Mouse (Mus musculus): Measurements from ENCODE around the gene Yju2. TPM values are rescaled to one million over a fixed set of nuclear protein-coding genes. Genes with fewer than 3 reads are reported as not detected.

Yju2 gene
- polyA plus RNA-seq, 1 experiment from 2014 or later = 29.1 TPM

GRCm38 (mm10) chr17:56010681-56011080 is 51.8 kb downstream of the Yju2 start:
- Histone ChIP-seq H3K4me2 (peak overlapping the region; percentile 95), H3K9me3 (no peaks in the 10 kb centered on the region), H3K4me1 (peaks cover 36% of the 10 kb centered on the region), H3K4me3 (replicated peaks) (peak overlapping the region; percentile 78), H3K27me3 (no peaks in the 10 kb centered on the region), H3K9ac (peak overlapping the region; percentile 83; the same call in 1 of the 2 replicates), H3K27ac (0 out of 2 replicates have a peak overlapping the region, but pooled peaks have one; percentile 97), H3K36me3 (replicated peaks) (peaks cover 46% of the 10 kb centered on the region)
- 7% methylated on average over 9 of the region's 9 CpGs for WGBS
- ATAC-seq (ENCODE audit: low FRiP score) = no peak

DNA sequence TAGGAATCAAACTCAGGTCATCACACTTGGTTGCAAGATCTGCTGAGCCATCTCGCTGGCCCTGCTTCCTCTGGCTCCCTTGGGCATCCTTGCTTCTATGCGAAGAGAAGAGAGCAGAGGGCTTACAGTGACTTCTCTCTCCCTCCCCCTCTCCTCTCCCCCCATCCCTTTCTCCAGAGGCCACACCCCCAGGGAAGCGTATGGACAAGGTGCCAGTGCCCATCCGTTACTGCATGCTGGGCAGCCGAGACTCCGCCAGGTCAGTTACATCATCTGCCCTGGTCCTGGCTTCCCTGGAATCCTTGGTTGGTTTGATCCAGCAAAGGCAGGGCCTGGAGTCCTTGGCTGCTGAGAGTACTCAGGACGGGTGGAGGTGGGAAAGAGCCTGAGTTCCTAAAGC is 52.5 kb downstream of the Yju2 start:
- Histone ChIP-seq H3K9ac (peak overlapping the region; percentile 12; the same call in 1 of the 2 replicates), H3K9me3 (no peaks in the 10 kb centered on the region), H3K4me1 (peaks cover 36% of the 10 kb centered on the region), H3K4me2 (no peak overlapping the region), H3K36me3 (replicated peaks) (peaks cover 54% of the 10 kb centered on the region), H3K27ac (no peak overlapping the region), H3K27me3 (no peaks in the 10 kb centered on the region), H3K4me3 (replicated peaks) (no peak overlapping the region)
- ATAC-seq (ENCODE audit: low FRiP score) = no peak
- WGBS = 92% methylated on average over 7 of the region's 7 CpGs

GRCm38 (mm10) chr17:56015293-56015692 is 56.4 kb downstream of the Yju2 start:
- H3K27me3 ChIP-seq = no peaks in the 10 kb centered on the region
- WGBS = 95% methylated on average over 9 of the region's 9 CpGs
- no peak for ATAC-seq (ENCODE audit: low FRiP score)

GRCm38 (mm10) chr17:56016382-56016781 is 57.5 kb downstream of the Yju2 start:
- peaks cover 80% of the 10 kb centered on the region for H3K36me3 ChIP-seq (replicated peaks)
- no peak overlapping the region for H3K9ac ChIP-seq
- no peak overlapping the region for H3K4me2 ChIP-seq
- H3K9me3 ChIP-seq = no peaks in the 10 kb centered on the region
- H3K27ac ChIP-seq = no peak overlapping the region
- ATAC-seq (ENCODE audit: low FRiP score) = no peak
- no peak overlapping the region for H3K4me3 ChIP-seq (replicated peaks)
- peaks cover 7% of the 10 kb centered on the region; the same call in 1 of the 2 replicates for H3K4me1 ChIP-seq
- 88% methylated on average over 8 of the region's 8 CpGs for WGBS
- no peaks in the 10 kb centered on the region for H3K27me3 ChIP-seq

More at GRCm38 (mm10) chr17:56015293-56015692, 56.4 kb downstream of the Yju2 start:
- Histone ChIP-seq H3K27ac (no peak overlapping the region), H3K9me3 (no peaks in the 10 kb centered on the region), H3K9ac (no peak overlapping the region), H3K4me1 (peaks cover 18% of the 10 kb centered on the region), H3K4me3 (replicated peaks) (no peak overlapping the region), H3K36me3 (replicated peaks) (peaks cover 86% of the 10 kb centered on the region), H3K4me2 (no peak overlapping the region)

DNA sequence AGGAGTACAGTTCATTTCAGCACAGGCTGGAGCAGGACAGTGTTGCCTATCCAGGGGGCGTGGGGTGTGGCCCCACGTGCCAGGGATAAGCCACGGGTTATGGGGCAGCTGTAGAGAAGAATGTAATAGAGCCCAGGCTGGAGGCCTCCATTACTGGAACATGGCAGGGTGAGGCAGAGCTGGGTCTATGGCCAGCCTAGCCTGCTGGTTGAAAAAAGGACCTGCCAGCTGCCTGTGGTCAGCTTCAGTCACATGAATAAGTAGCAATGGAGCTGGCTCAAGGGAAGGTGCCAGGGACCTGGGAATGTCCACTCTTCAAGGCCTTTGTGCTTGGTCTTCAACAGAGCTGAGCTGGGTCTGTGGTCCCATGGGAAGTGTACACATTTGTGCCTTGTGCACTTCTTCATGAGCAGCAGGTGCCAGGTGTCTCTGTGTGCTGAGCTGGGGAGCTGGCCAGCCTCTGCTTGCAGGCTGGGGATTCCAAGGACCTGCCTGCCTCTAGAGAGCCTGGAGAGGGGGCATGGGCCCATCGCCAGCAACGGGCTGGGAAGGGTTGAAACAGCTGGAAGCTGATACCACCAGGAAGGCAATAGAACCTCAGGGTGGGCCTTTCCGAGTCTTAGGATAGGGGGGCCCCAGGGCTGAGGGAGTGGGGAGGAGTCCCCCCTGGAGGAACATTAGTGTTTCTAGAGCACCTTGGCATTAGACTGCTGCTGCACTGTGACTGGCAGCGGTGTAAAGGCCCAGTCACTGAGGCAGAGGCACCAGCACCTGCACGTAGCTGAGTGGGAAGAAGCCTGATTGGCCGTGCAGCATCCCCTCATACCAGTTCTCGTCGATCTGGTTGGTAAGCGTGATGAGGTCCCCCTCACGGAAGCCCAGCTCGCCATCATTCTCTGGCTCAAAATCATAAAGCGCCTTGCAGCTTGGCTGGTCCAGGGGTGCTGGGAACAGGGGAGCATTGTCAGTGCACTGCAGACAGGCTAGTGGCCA is 58.2 kb downstream of the Yju2 start:
- Histone ChIP-seq H3K36me3 (replicated peaks) (peaks cover 73% of the 10 kb centered on the region), H3K27ac (0 out of 2 replicates have a peak overlapping the region, but pooled peaks have one; percentile 37), H3K9me3 (no peaks in the 10 kb centered on the region), H3K4me2 (no peak overlapping the region), H3K27me3 (no peaks in the 10 kb centered on the region), H3K4me3 (replicated peaks) (no peak overlapping the region), H3K4me1 (peaks cover 6% of the 10 kb centered on the region; the same call in 1 of the 2 replicates), H3K9ac (no peak overlapping the region)
- ATAC-seq (ENCODE audit: low FRiP score) = no peak
- WGBS = 90% methylated on average over 15 of the region's 15 CpGs

GRCm38 (mm10) chr17:56017848-56018247 is 58.9 kb downstream of the Yju2 start:
- ATAC-seq (ENCODE audit: low FRiP score) = no peak
- 85% methylated on average over 7 of the region's 7 CpGs for WGBS
- Histone ChIP-seq H3K4me1 (peaks cover 11% of the 10 kb centered on the region; the same call in 1 of the 2 replicates), H3K4me2 (no peak overlapping the region), H3K27me3 (no peaks in the 10 kb centered on the region), H3K36me3 (replicated peaks) (peaks cover 67% of the 10 kb centered on the region), H3K4me3 (replicated peaks) (no peak overlapping the region), H3K9ac (no peak overlapping the region), H3K27ac (no peak overlapping the region), H3K9me3 (no peaks in the 10 kb centered on the region)

Other genes starting within 250 kb of the Yju2 start
- 9.8 and 13.9 TPM in 2 replicates for gene Pot1b, start 246.5 kb upstream of the Yju2 start, polyA plus RNA-seq (2016; fragmentation: Nextera tagmentation; extraction: Ambion mirVana)
- not detected in 2 replicates for gene Adgre4, start 209.1 kb upstream of the Yju2 start, polyA plus RNA-seq (2016; fragmentation: Nextera tagmentation; extraction: Ambion mirVana)
- 11.4 TPM in 2 replicates for gene Zfp119a, start 80.2 kb upstream of the Yju2 start, polyA plus RNA-seq (2016; fragmentation: Nextera tagmentation; extraction: Ambion mirVana)
- gene Zfp959, start 67.0 kb upstream of the Yju2 start, polyA plus RNA-seq (2016; fragmentation: Nextera tagmentation; extraction: Ambion mirVana) = 13.2 and 13.5 TPM in 2 replicates
- 4.8 and 5.6 TPM in 2 replicates for gene Zfp119b, start 9.6 kb upstream of the Yju2 start, polyA plus RNA-seq (2016; fragmentation: Nextera tagmentation; extraction: Ambion mirVana)
- gene Ebi3, start 6.5 kb upstream of the Yju2 start, polyA plus RNA-seq (2016; fragmentation: Nextera tagmentation; extraction: Ambion mirVana) = 2.3 TPM in 2 replicates
- gene Shd, start 11.4 kb downstream of the Yju2 start, polyA plus RNA-seq (2016; fragmentation: Nextera tagmentation; extraction: Ambion mirVana) = 81.1 and 94.0 TPM in 2 replicates
- gene Fsd1, start 27.4 kb downstream of the Yju2 start, polyA plus RNA-seq (2016; fragmentation: Nextera tagmentation; extraction: Ambion mirVana) = 79.7 and 82.4 TPM in 2 replicates
- 4.2 and 4.6 TPM in 2 replicates for gene Stap2, start 46.5 kb downstream of the Yju2 start, polyA plus RNA-seq (2016; fragmentation: Nextera tagmentation; extraction: Ambion mirVana)
- gene Mpnd, start 46.6 kb downstream of the Yju2 start, polyA plus RNA-seq (2016; fragmentation: Nextera tagmentation; extraction: Ambion mirVana) = 184 and 186 TPM in 2 replicates
- 130 and 135 TPM in 2 replicates for gene Sh3gl1, start 77.5 kb downstream of the Yju2 start, polyA plus RNA-seq (2016; fragmentation: Nextera tagmentation; extraction: Ambion mirVana)
- gene Chaf1a, start 81.3 kb downstream of the Yju2 start, polyA plus RNA-seq (2016; fragmentation: Nextera tagmentation; extraction: Ambion mirVana) = 39.1 and 43.4 TPM in 2 replicates
- 49.7 and 50.8 TPM in 2 replicates for gene Ubxn6, start 115.9 kb downstream of the Yju2 start, polyA plus RNA-seq (2016; fragmentation: Nextera tagmentation; extraction: Ambion mirVana)
- gene Hdgfl2, start 120.5 kb downstream of the Yju2 start, polyA plus RNA-seq (2016; fragmentation: Nextera tagmentation; extraction: Ambion mirVana) = 183 and 188 TPM in 2 replicates
- gene Plin4, start 150.7 kb downstream of the Yju2 start, polyA plus RNA-seq (2016; fragmentation: Nextera tagmentation; extraction: Ambion mirVana) = 0.06 and 0.18 TPM in 2 replicates
- 0.22 TPM in 1 of 2 replicates, not detected in the other for gene Plin5, start 158.5 kb downstream of the Yju2 start, polyA plus RNA-seq (2016; fragmentation: Nextera tagmentation; extraction: Ambion mirVana)
- 0.18 and 0.27 TPM in 2 replicates for gene Lrg1, start 162.9 kb downstream of the Yju2 start, polyA plus RNA-seq (2016; fragmentation: Nextera tagmentation; extraction: Ambion mirVana)
- 4.8 and 5.4 TPM in 2 replicates for gene Sema6b, start 181.2 kb downstream of the Yju2 start, polyA plus RNA-seq (2016; fragmentation: Nextera tagmentation; extraction: Ambion mirVana)
- 7.5 TPM in 2 replicates for gene Tnfaip8l1, start 203.4 kb downstream of the Yju2 start, polyA plus RNA-seq (2016; fragmentation: Nextera tagmentation; extraction: Ambion mirVana)
- 54.5 and 57.3 TPM in 2 replicates for gene Mydgf, start 224.8 kb downstream of the Yju2 start, polyA plus RNA-seq (2016; fragmentation: Nextera tagmentation; extraction: Ambion mirVana)

Measured in forebrain, embryonic 12.5 days (tissue).